Mouse (Mus musculus): ENCODE measurements around the gene Hipk2.
A peak's percentile ranks its signal among the peaks of the same experiment; 100 is the strongest.
"Not testable (repeated sequence)": the region's sequence is repeated elsewhere in the genome, so short reads cannot be mapped to it uniquely, and the experiment has no call there.

Hipk2 gene

GRCm38 (mm10) chr6:38691052-38691451, 184.9 kb downstream of the Hipk2 start:
- DNase-seq, result no peak

DNA sequence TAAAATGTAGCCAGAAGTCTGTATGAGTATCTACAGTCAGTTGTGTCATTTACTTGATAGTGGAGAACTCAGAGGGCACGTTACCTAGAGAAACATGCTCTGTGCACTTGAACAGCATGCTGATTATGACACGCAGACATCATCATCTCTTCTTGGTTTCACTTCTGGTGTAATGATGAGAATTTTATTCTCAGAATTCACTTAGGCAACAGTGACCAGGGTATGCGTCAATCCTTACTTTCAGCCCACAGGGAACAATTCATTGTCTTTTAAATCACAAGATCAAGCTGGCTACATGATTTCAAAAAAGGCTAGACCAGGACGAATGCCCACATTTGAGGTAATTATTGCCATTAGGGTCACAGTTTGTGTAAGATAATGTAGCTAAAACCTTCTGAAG, 185.3 kb downstream of the Hipk2 start:
- DNase-seq, result no peak

DNA sequence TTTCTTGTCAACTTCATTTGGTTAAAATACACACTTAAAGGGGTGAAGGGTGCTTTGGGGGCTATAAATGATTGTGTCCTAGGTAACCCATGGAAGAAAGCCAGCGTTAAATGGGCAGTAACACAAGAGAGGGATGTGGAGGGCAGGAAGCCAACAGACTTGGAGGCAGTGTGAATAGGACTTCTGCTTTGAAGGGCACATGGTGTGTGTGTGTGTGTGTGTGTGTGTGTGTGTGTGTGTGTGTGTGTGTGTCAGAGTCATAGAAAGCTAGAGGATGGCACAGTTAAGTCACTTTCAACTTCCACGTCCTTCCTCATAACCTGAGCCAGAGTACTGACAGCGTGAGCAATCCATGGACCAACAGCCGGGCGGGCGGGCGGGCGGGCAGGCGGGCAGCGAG, 187.1 kb downstream of the Hipk2 start:
- DNase-seq, result no peak

- DNase-seq, result peak; percentile 23
Observed at GRCm38 (mm10) chr6:38687216-38687615, 188.7 kb downstream of the Hipk2 start.

- no peak for DNase-seq
Observed at GRCm38 (mm10) chr6:38682532-38682931, 193.4 kb downstream of the Hipk2 start.

GRCm38 (mm10) chr6:38677629-38678028, 198.3 kb downstream of the Hipk2 start:
- DNase-seq, result no peak

DNA sequence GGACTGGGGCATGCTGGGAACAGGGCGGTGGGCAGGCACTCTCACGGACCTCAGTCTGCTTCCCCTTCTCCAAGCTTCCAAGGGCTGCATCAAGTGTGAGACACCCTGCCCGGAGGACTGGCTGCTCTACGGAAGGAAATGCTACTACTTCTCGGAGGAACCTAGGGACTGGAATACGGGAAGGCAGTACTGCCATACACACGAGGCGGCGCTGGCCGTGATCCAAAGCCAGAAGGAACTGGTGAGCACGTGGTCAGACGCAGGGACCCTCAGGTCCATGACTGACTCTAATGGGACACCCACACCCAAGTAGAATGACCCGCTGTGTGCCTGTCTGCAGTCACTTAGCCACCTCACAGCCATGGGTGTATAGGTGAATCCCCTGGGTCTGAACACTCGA, 199.2 kb downstream of the Hipk2 start:
- DNase-seq, result no peak

- no peak for DNase-seq
Observed at GRCm38 (mm10) chr6:38676217-38676616, 199.7 kb downstream of the Hipk2 start.

DNA sequence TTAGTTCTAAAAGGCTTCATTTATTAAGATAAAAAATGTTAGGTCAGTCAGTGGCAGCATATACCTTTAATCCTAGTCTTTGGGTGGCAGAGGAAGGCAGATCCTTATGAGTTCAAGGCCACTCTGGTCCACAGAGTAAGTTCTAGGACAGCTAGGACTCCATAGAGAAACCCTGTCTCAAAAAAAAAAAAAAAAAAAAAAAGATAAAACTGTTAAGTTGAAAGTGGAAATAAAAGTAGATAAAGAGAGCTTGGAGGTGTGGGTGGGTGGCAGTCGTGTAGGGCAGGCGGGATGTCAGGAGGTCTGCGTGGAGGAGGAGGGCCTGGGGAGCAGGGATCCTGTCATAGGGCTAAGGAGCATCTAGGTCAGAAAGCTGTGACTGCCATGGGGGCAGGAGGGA, 204.0 kb downstream of the Hipk2 start:
- DNase-seq, result no peak

GRCm38 (mm10) chr6:38671270-38671669, 204.7 kb downstream of the Hipk2 start:
- no peak for DNase-seq

GRCm38 (mm10) chr6:38670488-38670887, 205.5 kb downstream of the Hipk2 start:
- DNase-seq, result not testable (repeated sequence)

DNA sequence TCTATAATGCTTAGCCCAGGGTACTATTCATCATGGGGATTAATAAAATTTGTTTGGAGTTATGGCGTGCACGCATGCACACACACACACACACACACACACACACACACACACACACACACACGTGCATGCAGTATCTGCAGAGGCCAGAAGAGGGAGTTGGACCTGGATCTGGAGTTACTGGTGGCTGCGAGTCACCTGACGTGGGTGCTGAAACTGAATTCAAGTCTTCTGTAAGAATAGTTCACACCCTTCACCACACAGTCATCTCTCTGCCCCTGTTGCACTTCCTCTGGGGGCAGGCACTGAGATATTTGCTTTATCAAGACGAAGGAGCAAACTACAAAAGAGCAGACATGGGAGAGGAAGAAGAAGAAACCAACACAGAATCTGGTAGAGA, 206.4 kb downstream of the Hipk2 start:
- no peak for DNase-seq

DNA sequence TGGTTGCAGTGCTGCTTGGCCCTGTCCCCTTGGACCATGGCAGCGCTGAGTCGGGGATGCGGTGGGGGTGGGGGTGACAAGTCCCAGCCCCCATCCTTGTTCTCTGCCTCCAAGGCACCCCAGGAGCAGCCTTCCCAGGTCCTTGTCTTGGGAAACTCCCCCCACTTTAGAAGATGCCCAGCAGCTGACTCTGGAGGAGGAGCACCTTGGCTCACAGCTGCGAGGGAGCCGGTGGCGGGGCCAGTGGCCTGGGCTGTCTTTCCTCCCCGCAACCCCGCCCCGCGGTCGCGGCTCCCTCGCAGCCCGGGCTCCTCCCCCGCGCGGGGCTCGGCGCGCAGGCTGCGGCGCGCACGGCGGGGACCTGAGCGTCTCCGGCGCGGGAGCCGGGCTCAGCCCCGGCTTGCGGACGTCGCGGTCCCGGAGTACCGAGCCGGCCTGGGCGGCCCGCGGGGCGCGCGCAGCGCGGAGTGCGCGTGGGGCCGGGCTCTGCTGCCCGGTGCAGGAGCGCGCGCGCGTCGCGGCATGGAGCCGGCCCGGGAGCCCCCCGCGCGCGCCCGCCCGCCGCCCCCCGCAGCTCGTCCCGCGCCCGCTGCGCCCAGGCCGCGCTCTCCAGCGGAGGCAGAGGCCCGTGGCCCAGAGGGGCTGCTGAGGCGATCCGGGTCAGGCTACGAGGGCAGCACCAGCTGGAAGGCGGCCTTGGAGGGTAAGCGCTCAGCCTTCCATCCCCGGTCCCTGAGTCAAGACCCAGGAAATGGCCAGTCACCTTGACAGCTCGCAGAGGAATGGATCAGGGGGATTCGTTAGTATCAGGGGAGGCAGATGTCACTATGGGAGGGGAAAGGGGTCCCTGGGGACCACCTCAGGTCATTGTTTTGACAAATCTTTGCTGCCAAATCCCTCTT, 213.0 kb downstream of the Hipk2 start, which contains the start of gene Clec2l:
Clec2l (plus strand) TSS at position 356 of the 902 bp plus-strand sequence.
- peak; percentile 78 for DNase-seq

DNA sequence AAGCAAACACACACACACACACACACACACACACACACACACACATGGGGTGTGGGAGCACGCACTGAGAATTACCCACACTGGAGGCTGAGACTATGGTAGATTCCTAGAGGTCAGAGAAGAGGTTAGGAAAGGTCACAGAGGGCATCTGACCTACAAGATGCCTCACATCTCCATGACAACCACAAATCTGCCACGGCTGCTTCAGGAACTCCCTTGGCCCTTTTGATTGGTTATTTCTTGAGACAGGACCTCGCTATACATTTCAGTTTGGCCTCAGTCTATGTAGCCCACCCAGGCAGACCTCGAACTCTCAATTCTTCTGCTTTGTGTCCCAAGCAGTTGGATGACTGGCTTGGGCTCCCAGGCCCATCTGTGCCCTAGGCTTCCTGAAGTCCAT, 214.3 kb downstream of the Hipk2 start:
- DNase-seq, result no peak

DNA sequence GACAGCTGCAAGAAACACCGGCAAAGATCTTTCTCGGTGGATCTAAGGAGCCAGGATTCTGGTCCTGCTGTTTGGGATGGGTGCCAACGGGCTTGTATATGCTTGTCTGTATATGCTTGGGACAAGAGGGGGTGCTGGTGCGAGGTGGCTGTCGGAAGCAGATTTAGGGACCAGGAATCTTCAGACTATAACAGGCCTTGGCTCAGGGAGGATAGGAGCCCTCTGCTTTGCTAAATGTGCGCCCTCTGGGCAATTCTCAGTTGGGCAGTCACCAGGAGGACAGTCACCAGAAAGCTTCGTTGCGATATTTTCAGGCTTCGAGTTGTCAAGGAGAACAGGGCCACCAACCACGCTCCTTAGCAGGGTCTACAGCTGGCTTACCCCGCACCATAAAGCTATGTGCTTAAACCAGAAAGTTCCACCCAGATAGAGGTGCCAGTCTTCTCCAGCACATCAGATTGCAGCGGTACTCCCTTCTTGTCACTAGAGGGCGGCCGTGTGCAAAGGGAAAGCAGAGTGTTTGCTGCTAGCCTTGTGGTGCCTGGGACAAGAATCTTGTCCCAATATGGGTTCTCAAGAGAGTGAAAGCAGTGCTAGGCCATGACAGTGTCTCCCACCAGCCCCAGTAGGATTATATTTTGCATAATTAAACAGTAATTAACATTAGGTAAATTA, 225.6 kb downstream of the Hipk2 start:
- DNase-seq, result peak; percentile 34

- DNase-seq, result no peak
Observed at GRCm38 (mm10) chr6:38649545-38649944, 226.4 kb downstream of the Hipk2 start.
